Mouse (Mus musculus) lung, postnatal 0 days (tissue): ENCODE measurements around the gene Tcea2.

ENCODE experiments used
- CTCF ChIP-seq: IDR thresholded peaks from 2 replicates; pipeline ENCODE4 v1.5.1; 2016; ENCODE audit warnings: antibody characterized with exemption, mild to moderate bottlenecking
- EP300 ChIP-seq: IDR thresholded peaks from 2 replicates; pipeline ENCODE4 v1.6.1; 2016; ENCODE audit warnings: antibody characterized with exemption, mild to moderate bottlenecking, control low read depth

- TF ChIP-seq EP300 (no peak), CTCF (no peak)
Observed at GRCm38 (mm10) chr2:181721200-181721599, 41.1 kb downstream of the Tcea2 start.
